Mouse (Mus musculus) C2C12 (cell line): ENCODE data around the gene Runx3.

Experiments
- CEBPB ChIP-seq: IDR thresholded peaks from one replicate; pipeline ENCODE4 v1.6.1; 2011; ENCODE audit warnings: low read depth, mild to moderate bottlenecking, control low read depth, moderate library complexity
- CTCF ChIP-seq: IDR thresholded peaks from one replicate; pipeline ENCODE4 v1.5.1; 2011; ENCODE audit not compliant: control insufficient read depth, insufficient read depth, insufficient read length
- MAX ChIP-seq: IDR thresholded peaks from one replicate; pipeline ENCODE4 v1.6.1; 2011; ENCODE audit warnings: mild to moderate bottlenecking, control low read depth
- MYOD1 ChIP-seq: IDR thresholded peaks from one replicate; pipeline ENCODE4 v1.6.1; 2011; ENCODE audit warnings: low read depth; ENCODE audit not compliant: control insufficient read depth, insufficient read length
- USF1 ChIP-seq: IDR thresholded peaks from one replicate; pipeline ENCODE4 v1.6.1; 2011; ENCODE audit warnings: low read depth, mild to moderate bottlenecking, control low read depth, moderate library complexity

DNA sequence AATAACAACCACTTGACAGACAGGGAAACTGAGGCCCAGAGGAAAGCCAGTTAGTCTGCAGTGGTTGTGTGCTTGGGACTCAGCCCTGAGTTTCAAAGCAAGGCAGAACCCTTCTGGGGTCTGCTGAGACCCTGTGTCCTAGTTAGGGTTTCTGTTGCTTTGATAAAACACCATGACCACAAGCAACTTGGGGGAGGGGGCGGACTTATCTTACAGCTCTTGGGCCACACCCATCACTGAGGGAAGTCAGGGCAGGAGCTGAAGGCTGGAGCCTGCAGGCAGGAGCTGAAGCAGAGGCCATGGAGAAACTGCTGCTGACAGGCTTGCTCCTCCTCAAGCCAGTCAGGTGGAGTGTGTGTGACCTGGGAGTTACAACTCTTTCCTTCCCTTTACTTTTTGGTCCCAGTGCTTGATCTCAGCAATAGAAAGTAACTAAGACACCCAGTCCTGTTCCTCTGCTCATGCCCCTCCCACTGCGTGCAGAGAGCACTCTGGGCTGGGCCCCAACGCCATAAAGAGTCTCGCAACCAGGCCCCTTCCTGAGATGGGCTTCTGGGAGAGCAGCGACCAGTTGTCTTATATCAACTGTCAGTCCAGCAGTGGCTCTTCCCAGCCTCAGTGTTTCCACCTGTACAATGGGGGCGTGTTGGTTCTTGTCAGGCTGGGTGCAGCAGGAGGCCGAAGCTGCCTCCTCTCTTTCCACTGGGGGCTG is 47.5 kb downstream of the Runx3 start:
- no peak for TF ChIP-seq CTCF
- TF ChIP-seq MAX, result no peak
- TF ChIP-seq USF1, result no peak
- TF ChIP-seq MYOD1, result no peak
- TF ChIP-seq CEBPB, result no peak
